Mouse (Mus musculus) embryonic fibroblast, embryonic 13.5 days (primary cell): ENCODE measurements at regions not wholly inside any gene's neighbourhood (a gene's known extent, or its start where the extent isn't known, plus 50 kb on each side); places are given as distances from the start of the nearest gene placed in this dataset.

Experiments
- H3K27ac ChIP-seq: 2 replicates; pipeline ENCODE4 v1.5.1; 2012; ENCODE audit warnings: low read length, control low read depth, inconsistent platforms; ENCODE audit not compliant: insufficient read depth
- H3K4me1 ChIP-seq: 2 replicates; pipeline ENCODE4 v1.6.1; 2011; ENCODE audit warnings: low read length; ENCODE audit not compliant: control insufficient read depth, insufficient read depth
- H3K4me3 ChIP-seq: 2 replicates; pipeline ENCODE4 v1.5.1; 2011; ENCODE audit warnings: mild to moderate bottlenecking, control low read depth, low read length; ENCODE audit not compliant: insufficient read depth
- CTCF ChIP-seq: IDR thresholded peaks from 2 replicates; pipeline ENCODE4 v1.5.1; 2011; ENCODE audit warnings: mild to moderate bottlenecking, control low read depth, low read length, moderate library complexity, borderline replicate concordance; ENCODE audit not compliant: insufficient read depth
- POLR2A ChIP-seq: IDR thresholded peaks from 2 replicates; pipeline ENCODE4 v1.6.1; 2011; ENCODE audit warnings: low read depth, mild to moderate bottlenecking, control low read depth, low read length, moderate library complexity

DNA sequence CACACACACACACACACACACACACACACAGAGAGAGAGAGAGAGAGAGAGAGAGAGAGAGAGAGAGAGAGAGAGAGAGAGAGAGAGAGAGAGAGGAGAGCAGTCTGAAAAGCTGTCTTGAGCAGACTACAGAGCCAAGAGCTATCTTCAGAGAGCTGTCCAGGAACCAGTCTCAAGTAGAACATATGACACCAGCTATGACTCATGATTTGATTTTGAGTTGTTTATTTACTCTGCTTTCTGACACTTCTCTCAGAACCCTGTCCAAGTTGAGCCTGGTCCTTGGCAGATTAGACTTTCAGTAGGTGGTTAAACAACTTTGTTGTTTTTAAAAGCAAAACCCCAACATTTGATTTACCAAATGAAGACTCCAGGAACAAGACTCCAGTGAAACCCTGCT, 420.8 kb upstream of the Lcorl start:
- Histone ChIP-seq H3K27ac (no peak overlapping the region), H3K4me3 (no peak overlapping the region)
- TF ChIP-seq CTCF: no peak
- TF ChIP-seq POLR2A: no peak

DNA sequence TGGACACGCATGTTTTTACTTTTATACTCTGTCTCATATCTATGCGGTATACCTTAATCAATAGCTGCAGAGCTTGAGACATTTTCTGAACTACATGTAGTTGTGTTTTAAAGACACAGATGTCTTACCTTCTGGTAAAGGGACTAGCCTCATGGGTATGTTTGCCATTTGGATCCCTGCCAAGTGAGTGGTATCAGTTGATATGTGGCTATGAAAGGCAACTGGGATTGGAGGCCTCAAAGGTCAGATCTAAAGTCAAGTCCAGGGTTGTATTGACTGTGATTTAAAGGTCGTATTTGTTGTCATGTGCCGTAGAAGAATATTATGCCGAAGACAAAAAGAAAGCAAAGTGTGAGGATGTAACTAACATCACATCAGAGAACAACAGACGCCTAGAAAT, 399.3 kb upstream of the Lcorl start:
- Histone ChIP-seq H3K4me3 (no peak overlapping the region), H3K4me1 (no peaks in the 10 kb centered on the region), H3K27ac (no peak overlapping the region)
- no peak for TF ChIP-seq POLR2A
- TF ChIP-seq CTCF: no peak

More for the DNA sequence above, 420.8 kb upstream of the Lcorl start:
- H3K4me1 ChIP-seq: no peaks in the 10 kb centered on the region

DNA sequence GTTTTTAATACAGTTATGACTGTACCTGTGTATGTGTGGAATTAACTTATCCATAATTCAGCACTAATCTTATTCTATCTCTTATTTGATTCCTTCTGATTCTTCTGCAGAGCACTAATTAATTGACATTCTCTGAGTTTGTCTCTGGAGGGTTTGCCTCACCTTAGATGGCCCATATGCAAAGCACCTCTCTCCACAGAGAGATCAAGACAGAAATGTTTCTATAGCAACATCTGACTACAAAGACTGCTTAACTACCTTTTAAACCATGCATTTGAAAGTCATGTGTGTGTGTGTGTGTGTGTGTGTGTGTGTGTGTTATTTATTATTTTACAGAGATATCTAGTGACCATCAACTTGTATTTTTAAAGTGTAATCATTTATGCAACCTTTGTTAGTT, 396.5 kb upstream of the Lcorl start:
- Histone ChIP-seq H3K4me1 (no peaks in the 10 kb centered on the region), H3K27ac (no peak overlapping the region), H3K4me3 (no peak overlapping the region)
- no peak for TF ChIP-seq CTCF
- TF ChIP-seq POLR2A: no peak

DNA sequence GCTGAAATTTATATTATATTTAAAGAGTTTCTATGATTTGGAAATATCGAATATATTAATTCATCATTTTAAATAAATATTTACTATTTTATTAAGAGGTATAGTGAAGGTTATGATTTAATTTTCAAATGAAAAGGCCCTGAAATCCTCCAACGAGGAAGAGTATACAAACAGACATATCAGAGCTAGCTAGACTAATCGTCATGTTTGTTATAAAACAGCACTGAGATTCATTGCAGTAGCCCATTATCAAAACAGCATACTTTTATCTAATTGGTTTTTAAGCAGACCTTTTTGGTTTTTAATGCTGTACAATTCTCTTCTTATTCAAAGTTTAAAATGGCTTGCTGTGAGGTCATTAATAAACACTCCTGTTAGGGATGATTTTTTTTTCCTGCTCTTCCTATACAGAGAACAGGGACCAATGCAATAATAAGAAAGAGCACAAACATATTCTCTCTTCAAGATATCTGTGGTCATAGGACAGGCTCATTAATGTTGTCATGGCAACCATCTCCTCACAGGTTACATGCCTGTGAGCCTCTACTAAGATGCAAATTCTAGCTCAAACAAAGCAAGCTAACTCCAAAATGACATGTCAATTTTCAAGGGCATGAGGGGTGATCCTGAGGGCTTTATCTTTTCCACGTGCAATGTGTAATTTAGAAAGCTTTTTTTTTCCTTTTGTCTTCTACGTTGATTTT, 378.1 kb upstream of the Lcorl start:
- H3K4me3 ChIP-seq: no peak overlapping the region
- no peak overlapping the region for H3K27ac ChIP-seq
- H3K4me1 ChIP-seq: no peaks in the 10 kb centered on the region
- TF ChIP-seq CTCF: no peak
- no peak for TF ChIP-seq POLR2A

DNA sequence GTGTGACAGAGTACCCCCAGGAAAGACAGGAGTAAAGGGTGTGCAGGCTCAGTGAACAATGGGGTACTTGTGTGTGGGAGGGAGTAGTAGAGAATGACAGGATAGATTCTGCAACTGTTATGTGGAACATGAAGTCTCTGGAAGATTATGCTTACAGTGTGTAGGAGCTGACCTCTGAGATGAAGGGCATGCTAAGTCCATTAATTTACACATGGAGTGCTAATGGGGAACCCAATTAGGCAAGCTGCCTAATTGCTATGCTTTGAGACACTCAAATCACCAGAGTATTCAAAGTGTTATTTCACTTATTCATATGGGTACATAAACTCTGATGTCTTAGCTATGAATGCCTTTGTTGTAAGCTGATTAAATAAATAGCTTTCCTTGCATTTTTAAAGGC, 375.4 kb upstream of the Lcorl start:
- Histone ChIP-seq H3K4me3 (no peak overlapping the region), H3K27ac (no peak overlapping the region), H3K4me1 (no peaks in the 10 kb centered on the region)
- TF ChIP-seq POLR2A (no peak), CTCF (no peak)

DNA sequence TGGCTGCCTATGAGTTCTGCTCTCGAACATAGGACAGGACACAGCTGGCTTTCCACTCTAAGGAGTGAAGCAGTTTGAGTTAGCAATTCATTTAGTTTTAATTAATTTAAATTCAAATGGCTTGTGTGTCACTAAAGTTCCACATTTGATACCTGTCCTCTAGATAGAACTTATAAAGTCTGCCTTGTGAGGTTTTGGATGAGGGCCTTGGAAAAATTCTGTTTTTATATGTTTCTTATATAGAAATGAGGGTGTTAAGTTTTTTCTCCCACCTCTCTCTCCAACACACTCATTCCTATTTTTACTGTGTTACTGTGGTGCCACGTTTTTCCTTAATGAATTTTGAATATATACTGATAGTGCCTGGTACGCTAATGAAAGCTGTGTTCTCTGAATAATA, 371.3 kb upstream of the Lcorl start:
- Histone ChIP-seq H3K27ac (no peak overlapping the region), H3K4me1 (no peaks in the 10 kb centered on the region), H3K4me3 (no peak overlapping the region)
- no peak for TF ChIP-seq POLR2A
- no peak for TF ChIP-seq CTCF

DNA sequence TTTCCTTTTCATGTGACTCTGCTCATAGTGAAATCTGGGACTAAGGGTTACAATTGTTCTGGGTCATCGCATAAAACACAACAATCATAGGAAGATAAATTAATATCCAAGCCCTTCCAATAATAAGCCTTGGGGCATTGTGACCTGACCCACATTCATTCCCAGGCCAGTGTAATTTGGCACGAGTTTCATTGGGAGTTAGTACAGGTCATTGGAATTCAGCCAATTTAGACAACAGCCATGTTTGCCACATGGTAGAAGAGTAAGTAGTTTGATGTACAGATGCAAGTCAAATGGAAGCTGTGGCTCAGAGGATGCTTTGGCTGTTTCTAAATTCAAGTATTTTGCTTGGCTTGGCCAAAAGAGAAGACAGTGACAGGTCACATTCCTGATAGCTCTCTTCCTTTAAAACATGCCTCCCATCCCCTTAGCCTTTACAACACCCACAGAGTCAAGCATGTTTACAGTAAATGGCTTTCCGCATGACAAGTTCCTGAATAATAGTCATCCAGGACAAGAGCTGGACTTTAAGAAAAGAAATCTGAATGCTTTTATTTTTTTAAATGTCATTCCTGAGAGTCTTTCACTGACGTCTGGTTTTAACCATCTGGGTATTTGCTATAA, 355.5 kb upstream of the Lcorl start:
- H3K27ac ChIP-seq: no peak overlapping the region

DNA sequence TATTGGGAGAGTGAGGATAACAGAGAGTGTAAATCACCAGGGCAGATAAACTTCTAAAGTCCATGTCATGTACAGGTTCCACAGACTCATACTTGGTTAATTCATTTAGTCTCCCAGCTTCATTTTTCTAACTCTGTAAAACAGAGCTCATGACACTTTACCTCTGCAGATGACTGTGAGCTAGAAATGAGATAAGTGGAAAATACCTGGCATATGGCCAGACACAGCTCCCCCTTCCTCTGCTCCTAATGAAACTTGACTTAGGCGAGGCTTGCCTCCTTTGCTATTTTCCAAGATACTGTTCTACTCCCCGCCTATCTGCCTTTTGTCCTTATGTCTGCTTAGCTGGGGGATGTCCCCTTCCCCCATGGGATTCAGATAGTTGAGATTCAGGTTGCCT, 351.7 kb upstream of the Lcorl start:
- no peak overlapping the region for H3K4me3 ChIP-seq

More for the DNA sequence above, 355.5 kb upstream of the Lcorl start:
- Histone ChIP-seq H3K4me3 (no peak overlapping the region), H3K4me1 (no peaks in the 10 kb centered on the region)
- TF ChIP-seq POLR2A (no peak), CTCF (no peak)

DNA sequence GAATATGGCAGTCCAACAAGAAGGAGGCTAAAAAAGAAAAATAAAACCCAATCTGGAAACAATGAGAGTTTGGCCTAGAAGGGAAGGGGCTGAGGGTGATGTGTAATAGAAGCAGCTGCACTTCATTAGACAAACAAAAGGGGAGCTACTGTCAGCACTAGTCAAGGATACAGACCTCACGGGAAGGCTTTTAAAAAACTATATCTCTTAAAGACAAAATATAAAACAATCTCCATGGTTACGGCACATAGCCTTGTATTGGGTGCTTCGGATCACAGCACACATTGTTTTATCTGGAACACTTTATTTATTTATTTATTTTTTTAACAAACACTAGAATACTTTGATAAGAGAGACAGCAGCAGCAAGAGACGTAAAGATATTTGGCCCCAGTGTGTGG, 346.3 kb upstream of the Lcorl start:
- Histone ChIP-seq H3K4me1 (no peaks in the 10 kb centered on the region), H3K27ac (no peak overlapping the region)
- no peak for TF ChIP-seq CTCF
- TF ChIP-seq POLR2A: no peak

More for the DNA sequence above, 351.7 kb upstream of the Lcorl start:
- no peak for TF ChIP-seq POLR2A
- Histone ChIP-seq H3K4me1 (no peaks in the 10 kb centered on the region), H3K27ac (no peak overlapping the region)

DNA sequence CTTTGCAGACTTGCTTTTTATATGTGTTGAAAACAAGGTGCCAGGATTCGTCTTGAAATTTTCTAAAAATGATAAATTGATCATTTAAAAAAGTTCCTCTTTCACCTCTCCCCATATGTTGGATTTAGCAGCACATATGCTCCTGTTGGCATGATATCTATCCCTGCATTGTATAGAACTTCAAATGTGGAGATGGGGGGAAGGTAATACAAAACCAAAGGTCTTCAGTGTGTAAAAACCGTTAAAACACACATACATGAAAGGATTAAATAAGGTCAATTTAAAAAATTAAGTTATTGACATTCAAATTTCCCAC, 345.0 kb upstream of the Lcorl start:
- Histone ChIP-seq H3K4me3 (no peak overlapping the region), H3K27ac (no peak overlapping the region), H3K4me1 (no peaks in the 10 kb centered on the region)
- no peak for TF ChIP-seq CTCF
- no peak for TF ChIP-seq POLR2A

More for the DNA sequence above, 346.3 kb upstream of the Lcorl start:
- no peak overlapping the region for H3K4me3 ChIP-seq
